Mouse (Mus musculus): ENCODE data around the gene Rrbp1. TPM values are rescaled to one million over a fixed set of nuclear protein-coding genes. Genes with fewer than 3 reads are reported as not detected.

The Rrbp1 gene
- polyA plus RNA-seq, 1 experiment from 2014 or later: 34.8 TPM

GRCm38 (mm10) chr2:143917622-143918021, 93.4 kb downstream of the Rrbp1 start:
- peak overlapping the region; percentile 76 for H3K4me2 ChIP-seq (replicated peaks)
- no peak overlapping the region for H3K9ac ChIP-seq
- ATAC-seq (ENCODE audit: low FRiP score) (no peak), DNase-seq (ENCODE audit: low spot score) (no peak)
- H3K9me3 ChIP-seq (ENCODE audit: control insufficient read depth, low read length): no peaks in the 10 kb centered on the region
- no peaks in the 10 kb centered on the region for H3K27me3 ChIP-seq (ENCODE audit: control insufficient read depth, insufficient read depth, low read length)
- peaks cover 36% of the 10 kb centered on the region for H3K4me1 ChIP-seq (replicated peaks; ENCODE audit: control insufficient read depth, insufficient read depth, low read length)
- H3K4me3 ChIP-seq (replicated peaks; ENCODE audit: low read length): no peak overlapping the region
- WGBS: 82% methylated on average over 5 of the region's 5 CpGs
- H3K36me3 ChIP-seq (replicated peaks; ENCODE audit: control insufficient read depth, insufficient read depth): no peaks in the 10 kb centered on the region
- no peak overlapping the region for H3K27ac ChIP-seq

GRCm38 (mm10) chr2:143916229-143916628, 94.8 kb downstream of the Rrbp1 start:
- DNase-seq (ENCODE audit: low spot score) (no peak), ATAC-seq (ENCODE audit: low FRiP score) (no peak)
- peaks cover 36% of the 10 kb centered on the region for H3K4me1 ChIP-seq (replicated peaks; ENCODE audit: control insufficient read depth, insufficient read depth, low read length)
- peak overlapping the region; percentile 76 for H3K4me2 ChIP-seq (replicated peaks)
- WGBS: 12% methylated on average over 5 of the region's 5 CpGs
- H3K27ac ChIP-seq: peak overlapping the region; percentile 94
- no peaks in the 10 kb centered on the region for H3K27me3 ChIP-seq (ENCODE audit: control insufficient read depth, insufficient read depth, low read length)
- no peaks in the 10 kb centered on the region for H3K36me3 ChIP-seq (replicated peaks; ENCODE audit: control insufficient read depth, insufficient read depth)
- peak overlapping the region; percentile 66 for H3K4me3 ChIP-seq (replicated peaks; ENCODE audit: low read length)
- H3K9me3 ChIP-seq (ENCODE audit: control insufficient read depth, low read length): no peaks in the 10 kb centered on the region
- peak overlapping the region; percentile 88 for H3K9ac ChIP-seq

GRCm38 (mm10) chr2:143915600-143916135, 95.4 kb downstream of the Rrbp1 start:
- 0% methylated on average over 32 of the region's 32 CpGs for WGBS
- Histone ChIP-seq H3K9me3 (ENCODE audit: control insufficient read depth, low read length) (no peaks in the 10 kb centered on the region), H3K9ac (peak overlapping the region; percentile 88), H3K4me1 (replicated peaks; ENCODE audit: control insufficient read depth, insufficient read depth, low read length) (peaks cover 36% of the 10 kb centered on the region), H3K27ac (peak overlapping the region; percentile 94), H3K4me3 (replicated peaks; ENCODE audit: low read length) (peak overlapping the region; percentile 66), H3K36me3 (replicated peaks; ENCODE audit: control insufficient read depth, insufficient read depth) (no peaks in the 10 kb centered on the region), H3K4me2 (replicated peaks) (peak overlapping the region; percentile 76), H3K27me3 (ENCODE audit: control insufficient read depth, insufficient read depth, low read length) (no peaks in the 10 kb centered on the region)
- peak; percentile 53 for ATAC-seq (ENCODE audit: low FRiP score)
- peak; percentile 78 for DNase-seq (ENCODE audit: low spot score)

GRCm38 (mm10) chr2:143914760-143915599, 96.1 kb downstream of the Rrbp1 start, which contains the start of gene Dstn:
TSS of gene Dstn (plus strand) at chr2:143915320.
- peak; percentile 95 for DNase-seq (ENCODE audit: low spot score)
- no peaks in the 10 kb centered on the region for H3K27me3 ChIP-seq (ENCODE audit: control insufficient read depth, insufficient read depth, low read length)
- H3K4me3 ChIP-seq (replicated peaks; ENCODE audit: low read length): peak within 1 kb of the TSS; percentile 66
- peak within 1 kb of the TSS; percentile 76 for H3K4me2 ChIP-seq (replicated peaks)
- H3K4me1 ChIP-seq (replicated peaks; ENCODE audit: control insufficient read depth, insufficient read depth, low read length): peaks cover 36% of the 10 kb centered on the region
- no peaks in the 10 kb centered on the region for H3K9me3 ChIP-seq (ENCODE audit: control insufficient read depth, low read length)
- H3K36me3 ChIP-seq (replicated peaks; ENCODE audit: control insufficient read depth, insufficient read depth): no peaks in the 10 kb centered on the region
- peak; percentile 96 for ATAC-seq (ENCODE audit: low FRiP score)
- H3K9ac ChIP-seq: peak within 1 kb of the TSS; percentile 88
- H3K27ac ChIP-seq: peak within 1 kb of the TSS; percentile 94
- WGBS: under 1% methylated on average over 67 of the region's 71 CpGs

- Histone ChIP-seq H3K4me3 (replicated peaks; ENCODE audit: low read length) (peak overlapping the region; percentile 66), H3K9me3 (ENCODE audit: control insufficient read depth, low read length) (no peaks in the 10 kb centered on the region), H3K9ac (peak overlapping the region; percentile 88), H3K27ac (peak overlapping the region; percentile 94), H3K4me1 (replicated peaks; ENCODE audit: control insufficient read depth, insufficient read depth, low read length) (peaks cover 30% of the 10 kb centered on the region), H3K27me3 (ENCODE audit: control insufficient read depth, insufficient read depth, low read length) (no peaks in the 10 kb centered on the region), H3K36me3 (replicated peaks; ENCODE audit: control insufficient read depth, insufficient read depth) (no peaks in the 10 kb centered on the region), H3K4me2 (replicated peaks) (peak overlapping the region; percentile 76)
- DNase-seq (ENCODE audit: low spot score): peak; percentile 37
- WGBS: 9% methylated on average over 10 of the region's 10 CpGs
- no peak for ATAC-seq (ENCODE audit: low FRiP score)
Measured at GRCm38 (mm10) chr2:143914221-143914620, 96.8 kb downstream of the Rrbp1 start.

- 87% methylated on average over 2 of the region's 2 CpGs for WGBS
- H3K27ac ChIP-seq: no peak overlapping the region
- DNase-seq (ENCODE audit: low spot score) (no peak), ATAC-seq (ENCODE audit: low FRiP score) (no peak)
- H3K27me3 ChIP-seq (ENCODE audit: control insufficient read depth, insufficient read depth, low read length): no peaks in the 10 kb centered on the region
- no peak overlapping the region for H3K4me3 ChIP-seq (replicated peaks; ENCODE audit: low read length)
- no peaks in the 10 kb centered on the region for H3K36me3 ChIP-seq (replicated peaks; ENCODE audit: control insufficient read depth, insufficient read depth)
- H3K9me3 ChIP-seq (ENCODE audit: control insufficient read depth, low read length): no peaks in the 10 kb centered on the region
- peaks cover 11% of the 10 kb centered on the region for H3K4me1 ChIP-seq (replicated peaks; ENCODE audit: control insufficient read depth, insufficient read depth, low read length)
- no peak overlapping the region for H3K9ac ChIP-seq
- no peak overlapping the region for H3K4me2 ChIP-seq (replicated peaks)
Measured at GRCm38 (mm10) chr2:143912199-143912598, 98.9 kb downstream of the Rrbp1 start.

- Histone ChIP-seq H3K27ac (no peak overlapping the region), H3K4me3 (replicated peaks; ENCODE audit: low read length) (no peak overlapping the region), H3K9me3 (ENCODE audit: control insufficient read depth, low read length) (no peaks in the 10 kb centered on the region), H3K36me3 (replicated peaks; ENCODE audit: control insufficient read depth, insufficient read depth) (no peaks in the 10 kb centered on the region), H3K4me1 (replicated peaks; ENCODE audit: control insufficient read depth, insufficient read depth, low read length) (no peaks in the 10 kb centered on the region), H3K27me3 (ENCODE audit: control insufficient read depth, insufficient read depth, low read length) (no peaks in the 10 kb centered on the region), H3K4me2 (replicated peaks) (no peak overlapping the region), H3K9ac (no peak overlapping the region)
- ATAC-seq (ENCODE audit: low FRiP score) (no peak), DNase-seq (ENCODE audit: low spot score) (no peak)
- WGBS: 93% methylated on average over 2 of the region's 2 CpGs
Measured at GRCm38 (mm10) chr2:143909230-143909629, 101.8 kb downstream of the Rrbp1 start.

GRCm38 (mm10) chr2:143904896-143905295, 106.2 kb downstream of the Rrbp1 start:
- Histone ChIP-seq H3K4me3 (replicated peaks; ENCODE audit: low read length) (no peak overlapping the region), H3K36me3 (replicated peaks; ENCODE audit: control insufficient read depth, insufficient read depth) (no peaks in the 10 kb centered on the region), H3K27ac (no peak overlapping the region), H3K4me2 (replicated peaks) (no peak overlapping the region), H3K4me1 (replicated peaks; ENCODE audit: control insufficient read depth, insufficient read depth, low read length) (no peaks in the 10 kb centered on the region), H3K27me3 (ENCODE audit: control insufficient read depth, insufficient read depth, low read length) (no peaks in the 10 kb centered on the region), H3K9ac (no peak overlapping the region), H3K9me3 (ENCODE audit: control insufficient read depth, low read length) (no peaks in the 10 kb centered on the region)
- ATAC-seq (ENCODE audit: low FRiP score): no peak
- WGBS: 82% methylated on average over 5 of the region's 5 CpGs
- no peak for DNase-seq (ENCODE audit: low spot score)

GRCm38 (mm10) chr2:143903376-143904045, 107.6 kb downstream of the Rrbp1 start:
- Histone ChIP-seq H3K36me3 (replicated peaks; ENCODE audit: control insufficient read depth, insufficient read depth) (no peaks in the 10 kb centered on the region), H3K4me2 (replicated peaks) (no peak overlapping the region), H3K4me3 (replicated peaks; ENCODE audit: low read length) (no peak overlapping the region), H3K27me3 (ENCODE audit: control insufficient read depth, insufficient read depth, low read length) (no peaks in the 10 kb centered on the region), H3K4me1 (replicated peaks; ENCODE audit: control insufficient read depth, insufficient read depth, low read length) (no peaks in the 10 kb centered on the region), H3K9ac (no peak overlapping the region), H3K27ac (no peak overlapping the region), H3K9me3 (ENCODE audit: control insufficient read depth, low read length) (no peaks in the 10 kb centered on the region)
- 80% methylated on average over 9 of the region's 9 CpGs for WGBS
- DNase-seq (ENCODE audit: low spot score): no peak
- no peak for ATAC-seq (ENCODE audit: low FRiP score)

All from hindbrain, embryonic 14.5 days (tissue).